Mouse (Mus musculus): Measurements from ENCODE around the gene Tnfaip2. TPM values are rescaled to one million over a fixed set of nuclear protein-coding genes. Genes with fewer than 3 reads are reported as not detected.

The Tnfaip2 gene
- polyA plus RNA-seq, 1 experiment from 2014 or later: 18.8 TPM

- Histone ChIP-seq H3K27me3 (ENCODE audit: control insufficient read depth, insufficient read depth, low read length) (peaks cover 49% of the 10 kb centered on the region), H3K9me3 (ENCODE audit: control insufficient read depth, low read length) (no peaks in the 10 kb centered on the region), H3K4me1 (ENCODE audit: control insufficient read depth, insufficient read depth, low read length) (peaks cover 17% of the 10 kb centered on the region; the same call in 1 of the 2 replicates), H3K27ac (ENCODE audit: low read depth, low read length) (no peak overlapping the region), H3K4me3 (ENCODE audit: low read length) (no peak overlapping the region), H3K9ac (ENCODE audit: low read depth, low read length) (no peak overlapping the region), H3K4me2 (replicated peaks; ENCODE audit: low read depth, low read length) (no peak overlapping the region), H3K36me3 (ENCODE audit: control insufficient read depth, insufficient read depth, low read length) (no peaks in the 10 kb centered on the region)
- no peak for ATAC-seq (ENCODE audit: low FRiP score, low TSS enrichment)
- 88% methylated on average over 9 of the region's 9 CpGs for WGBS
Observed at GRCm38 (mm10) chr12:111440701-111441373, 1.4 kb upstream of the Tnfaip2 start.

GRCm38 (mm10) chr12:111441523-111441922 is 746 bp upstream of the Tnfaip2 start:
- Histone ChIP-seq H3K27me3 (ENCODE audit: control insufficient read depth, insufficient read depth, low read length) (peaks cover 56% of the 10 kb centered on the region), H3K4me3 (ENCODE audit: low read length) (no peak overlapping the region), H3K4me2 (replicated peaks; ENCODE audit: low read depth, low read length) (peak overlapping the region; percentile 88; the same call in 1 of the 2 replicates), H3K9ac (ENCODE audit: low read depth, low read length) (no peak overlapping the region), H3K36me3 (ENCODE audit: control insufficient read depth, insufficient read depth, low read length) (no peaks in the 10 kb centered on the region), H3K9me3 (ENCODE audit: control insufficient read depth, low read length) (no peaks in the 10 kb centered on the region), H3K27ac (ENCODE audit: low read depth, low read length) (no peak overlapping the region), H3K4me1 (ENCODE audit: control insufficient read depth, insufficient read depth, low read length) (peaks cover 22% of the 10 kb centered on the region; the same call in 1 of the 2 replicates)
- 66% methylated on average over 3 of the region's 3 CpGs for WGBS
- ATAC-seq (ENCODE audit: low FRiP score, low TSS enrichment): no peak

DNA sequence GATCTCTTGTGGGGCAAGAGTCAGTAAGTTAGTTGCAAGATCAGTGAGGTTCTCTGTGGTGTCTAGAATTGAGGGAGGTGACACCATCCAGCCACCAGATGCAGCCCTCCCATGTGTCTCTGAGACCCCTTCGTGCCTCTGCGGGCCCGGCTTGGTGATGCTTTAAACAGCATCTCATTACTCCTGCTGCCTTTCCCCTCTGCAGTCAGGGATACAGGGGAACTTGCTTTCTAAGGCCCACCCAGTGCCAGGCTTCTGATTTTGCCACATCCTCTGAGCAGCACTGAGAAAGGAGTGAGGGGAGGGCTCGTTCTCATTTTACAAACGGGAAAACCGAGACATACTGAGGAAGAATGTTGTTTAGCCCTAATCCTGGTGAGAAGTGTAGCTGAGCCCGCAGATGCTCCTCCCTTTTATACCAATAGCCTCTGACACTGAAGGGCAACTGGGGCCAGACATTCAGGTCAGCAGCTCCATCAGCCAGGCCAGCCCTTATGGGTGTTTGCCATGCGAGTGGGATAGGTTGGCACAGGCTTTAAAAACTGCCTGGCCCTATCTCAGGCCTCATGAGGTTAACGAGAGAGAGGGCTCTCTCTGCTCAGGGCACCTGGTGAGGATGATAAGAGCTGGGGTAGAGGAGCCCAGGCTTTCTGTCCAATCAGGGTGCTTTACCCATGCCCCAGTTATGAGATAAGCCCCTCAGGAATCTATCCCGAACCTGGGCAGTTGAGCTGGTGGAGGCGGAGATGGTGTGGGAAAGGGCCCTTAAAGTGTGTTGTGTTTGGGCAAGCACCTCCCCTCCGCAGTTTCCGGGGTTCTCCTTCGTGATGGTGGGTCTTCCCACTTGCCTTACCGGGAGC is 972 bp downstream of the Tnfaip2 start:
- peak overlapping the region; percentile 47; the same call in 1 of the 2 replicates for H3K9ac ChIP-seq (ENCODE audit: low read depth, low read length)
- ATAC-seq (ENCODE audit: low FRiP score, low TSS enrichment): no peak
- H3K36me3 ChIP-seq (ENCODE audit: control insufficient read depth, insufficient read depth, low read length): no peaks in the 10 kb centered on the region
- H3K4me1 ChIP-seq (ENCODE audit: control insufficient read depth, insufficient read depth, low read length): peaks cover 35% of the 10 kb centered on the region
- peaks cover 71% of the 10 kb centered on the region for H3K27me3 ChIP-seq (ENCODE audit: control insufficient read depth, insufficient read depth, low read length)
- 18% methylated on average over 15 of the region's 15 CpGs for whole genome bisulfite sequencing
- H3K4me2 ChIP-seq (replicated peaks; ENCODE audit: low read depth, low read length): peak overlapping the region; percentile 88
- H3K27ac ChIP-seq (ENCODE audit: low read depth, low read length): no peak overlapping the region
- H3K9me3 ChIP-seq (ENCODE audit: control insufficient read depth, low read length): no peaks in the 10 kb centered on the region
- peak overlapping the region; percentile 43 for H3K4me3 ChIP-seq (ENCODE audit: low read length)

DNA sequence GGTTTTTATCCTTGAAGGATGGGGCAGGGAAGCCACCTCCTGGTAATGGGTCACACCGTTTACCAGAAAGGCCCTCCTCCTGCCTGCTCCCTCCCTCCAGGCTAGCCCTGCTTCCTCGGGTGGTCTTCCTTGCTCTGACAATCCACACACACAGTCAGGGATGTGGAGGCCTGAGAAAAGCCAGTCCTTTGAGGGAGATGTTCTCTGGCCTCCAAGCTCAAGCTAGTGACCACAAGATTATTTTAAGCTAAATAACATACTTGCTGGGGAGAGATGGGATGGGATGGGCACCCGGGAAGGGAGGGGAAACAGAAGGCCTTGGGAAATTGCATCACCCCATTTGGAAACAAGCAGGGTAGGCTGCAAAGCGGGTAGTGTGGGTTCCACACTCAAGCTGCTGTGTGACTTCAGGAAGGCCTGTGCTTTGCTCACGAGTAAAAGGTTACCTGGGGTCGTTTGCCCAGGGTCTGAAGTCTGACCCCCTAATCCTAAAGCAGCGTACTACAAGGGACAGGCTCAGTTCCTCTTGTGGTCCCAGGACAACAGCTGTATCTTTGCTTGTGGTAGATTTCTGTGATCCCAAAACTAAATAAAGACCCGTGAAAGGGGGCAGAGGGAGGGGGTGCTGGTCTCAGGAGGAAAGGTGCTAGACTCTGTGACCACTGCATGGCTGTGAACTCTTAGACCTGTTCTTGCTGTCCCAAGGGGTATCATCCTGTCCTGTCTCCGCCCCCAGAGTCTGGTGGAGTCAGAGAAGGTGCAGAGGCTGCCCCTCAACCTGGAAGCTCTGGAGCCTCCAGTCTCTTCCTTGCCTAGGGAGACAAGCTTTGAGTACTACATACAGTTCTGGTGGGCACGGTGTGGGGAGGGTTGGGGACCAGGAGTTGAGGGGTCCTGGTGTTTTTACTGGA is 1.9 kb downstream of the Tnfaip2 start:
- peaks cover 44% of the 10 kb centered on the region for H3K4me1 ChIP-seq (ENCODE audit: control insufficient read depth, insufficient read depth, low read length)
- 41% methylated on average over 10 of the region's 10 CpGs for WGBS
- H3K27ac ChIP-seq (ENCODE audit: low read depth, low read length): no peak overlapping the region
- peak overlapping the region; percentile 88 for H3K4me2 ChIP-seq (replicated peaks; ENCODE audit: low read depth, low read length)
- no peaks in the 10 kb centered on the region for H3K9me3 ChIP-seq (ENCODE audit: control insufficient read depth, low read length)
- ATAC-seq (ENCODE audit: low FRiP score, low TSS enrichment): no peak
- peaks cover 74% of the 10 kb centered on the region for H3K27me3 ChIP-seq (ENCODE audit: control insufficient read depth, insufficient read depth, low read length)
- no peak overlapping the region for H3K9ac ChIP-seq (ENCODE audit: low read depth, low read length)
- peak overlapping the region; percentile 43; the same call in 1 of the 2 replicates for H3K4me3 ChIP-seq (ENCODE audit: low read length)
- H3K36me3 ChIP-seq (ENCODE audit: control insufficient read depth, insufficient read depth, low read length): no peaks in the 10 kb centered on the region

DNA sequence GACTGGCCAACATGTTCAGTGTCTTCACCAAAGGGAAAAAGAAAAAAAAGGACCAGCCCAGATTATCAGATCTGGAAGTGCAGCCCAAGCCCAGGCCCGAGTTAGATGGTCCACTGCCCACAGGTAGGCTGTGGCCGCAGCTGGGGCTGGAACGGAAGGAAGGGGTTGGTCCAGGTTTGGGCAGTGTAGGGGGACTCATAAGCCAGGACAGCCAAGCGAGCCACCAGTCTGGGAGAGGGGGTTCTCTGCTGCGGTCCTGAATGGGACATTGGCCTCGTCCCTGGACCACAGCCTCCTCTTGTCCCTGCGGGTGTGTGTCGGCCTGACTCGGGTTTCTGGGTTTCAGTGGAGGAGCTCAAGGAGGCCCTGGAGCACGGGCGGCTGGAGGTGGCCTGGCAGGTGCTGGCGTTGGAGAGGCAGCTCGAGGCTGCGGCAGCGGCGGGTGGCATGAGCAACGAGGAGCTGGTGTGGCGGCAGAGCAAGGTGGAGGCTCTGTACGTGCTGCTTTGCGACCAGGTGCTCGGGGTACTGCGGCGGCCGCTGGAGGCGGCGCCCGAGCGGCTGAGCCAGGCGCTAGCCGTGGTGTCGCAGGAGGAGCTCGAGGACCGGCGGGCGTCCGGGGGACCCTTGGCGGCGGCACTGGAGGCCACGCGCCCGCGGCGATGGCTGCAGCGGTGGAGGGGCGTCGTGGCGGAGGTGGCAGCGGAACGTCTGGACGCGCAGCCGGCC is 3.1 kb downstream of the Tnfaip2 start:
- H3K36me3 ChIP-seq (ENCODE audit: control insufficient read depth, insufficient read depth, low read length): no peaks in the 10 kb centered on the region
- H3K4me2 ChIP-seq (replicated peaks; ENCODE audit: low read depth, low read length): peak overlapping the region; percentile 53
- peak overlapping the region; percentile 31; the same call in 1 of the 2 replicates for H3K9ac ChIP-seq (ENCODE audit: low read depth, low read length)
- H3K4me3 ChIP-seq (ENCODE audit: low read length): peak overlapping the region; percentile 24
- peaks cover 55% of the 10 kb centered on the region for H3K4me1 ChIP-seq (ENCODE audit: control insufficient read depth, insufficient read depth, low read length)
- no peaks in the 10 kb centered on the region for H3K9me3 ChIP-seq (ENCODE audit: control insufficient read depth, low read length)
- no peak overlapping the region for H3K27ac ChIP-seq (ENCODE audit: low read depth, low read length)
- peaks cover 74% of the 10 kb centered on the region for H3K27me3 ChIP-seq (ENCODE audit: control insufficient read depth, insufficient read depth, low read length)
- WGBS: 4% methylated on average over 51 of the region's 52 CpGs
- ATAC-seq (ENCODE audit: low FRiP score, low TSS enrichment): no peak

DNA sequence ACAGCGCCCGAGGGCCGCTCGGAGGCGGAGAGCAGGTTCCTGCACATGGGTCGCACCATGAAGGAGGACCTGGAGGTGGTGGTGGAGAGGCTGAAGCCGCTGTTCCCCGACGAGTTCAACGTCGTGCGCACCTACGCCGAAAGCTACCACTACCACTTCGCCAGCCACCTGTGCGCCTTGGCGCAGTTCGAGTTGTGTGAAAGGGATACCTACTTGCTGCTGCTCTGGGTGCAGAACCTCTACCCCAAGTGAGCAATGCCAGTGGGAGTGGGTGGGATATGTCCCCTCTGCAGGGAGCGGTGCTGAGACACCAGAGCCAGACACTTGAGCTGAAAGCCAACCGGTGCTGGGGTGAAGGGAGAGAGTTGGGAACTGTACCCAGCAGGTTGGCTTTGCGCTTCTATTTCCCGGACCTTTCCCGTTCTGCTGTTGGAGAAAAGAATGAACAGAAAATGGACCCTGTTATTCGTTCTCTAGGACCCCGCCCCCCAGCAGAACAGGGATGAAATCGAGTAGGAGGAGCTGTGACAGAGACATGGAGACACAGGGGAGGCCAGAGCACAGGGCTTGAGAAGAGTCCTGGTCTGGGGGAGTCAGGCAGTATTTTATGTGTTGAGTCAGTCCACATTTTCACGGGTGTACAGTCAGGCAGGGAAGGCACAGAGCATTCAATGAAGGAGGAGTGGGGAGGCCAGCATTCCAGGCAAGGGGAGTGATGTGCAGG is 3.8 kb downstream of the Tnfaip2 start:
- Histone ChIP-seq H3K9ac (ENCODE audit: low read depth, low read length) (peak overlapping the region; percentile 31; the same call in 1 of the 2 replicates), H3K4me3 (ENCODE audit: low read length) (peak overlapping the region; percentile 24), H3K9me3 (ENCODE audit: control insufficient read depth, low read length) (no peaks in the 10 kb centered on the region), H3K27me3 (ENCODE audit: control insufficient read depth, insufficient read depth, low read length) (peaks cover 74% of the 10 kb centered on the region), H3K27ac (ENCODE audit: low read depth, low read length) (no peak overlapping the region), H3K4me1 (ENCODE audit: control insufficient read depth, insufficient read depth, low read length) (peaks cover 63% of the 10 kb centered on the region), H3K4me2 (replicated peaks; ENCODE audit: low read depth, low read length) (peak overlapping the region; percentile 53), H3K36me3 (ENCODE audit: control insufficient read depth, insufficient read depth, low read length) (no peaks in the 10 kb centered on the region)
- ATAC-seq (ENCODE audit: low FRiP score, low TSS enrichment): no peak
- 6% methylated on average over 27 of the region's 27 CpGs for WGBS

DNA sequence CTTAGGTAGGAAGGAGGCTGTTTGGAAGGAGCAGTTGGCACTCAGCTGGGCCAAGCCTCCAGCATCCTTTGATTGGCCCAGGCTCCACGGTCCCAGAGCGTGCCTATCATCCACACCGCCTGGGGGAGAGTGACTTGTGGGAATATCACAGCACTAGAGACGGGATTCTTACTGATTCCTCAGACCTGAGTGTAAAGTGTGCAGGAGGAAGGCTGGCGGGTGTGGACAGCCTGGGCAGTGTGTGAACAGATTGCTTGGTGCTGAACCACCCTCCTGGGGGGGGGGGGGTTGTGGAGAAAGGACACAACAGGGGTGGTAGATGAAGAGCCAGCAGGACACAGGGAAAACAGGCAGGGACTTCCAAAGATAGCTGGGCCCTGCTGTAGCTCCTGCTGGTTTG is 4.5 kb downstream of the Tnfaip2 start:
- Histone ChIP-seq H3K9ac (ENCODE audit: low read depth, low read length) (no peak overlapping the region), H3K9me3 (ENCODE audit: control insufficient read depth, low read length) (no peaks in the 10 kb centered on the region), H3K4me2 (replicated peaks; ENCODE audit: low read depth, low read length) (no peak overlapping the region), H3K4me3 (ENCODE audit: low read length) (0 out of 2 replicates have a peak overlapping the region, but pooled peaks have one; percentile 6), H3K27ac (ENCODE audit: low read depth, low read length) (no peak overlapping the region), H3K4me1 (ENCODE audit: control insufficient read depth, insufficient read depth, low read length) (peaks cover 64% of the 10 kb centered on the region), H3K27me3 (ENCODE audit: control insufficient read depth, insufficient read depth, low read length) (peaks cover 75% of the 10 kb centered on the region), H3K36me3 (ENCODE audit: control insufficient read depth, insufficient read depth, low read length) (0 out of 2 replicates have a peak, but pooled peaks cover 3% of the 10 kb centered on the region)
- no peak for ATAC-seq (ENCODE audit: low FRiP score, low TSS enrichment)
- WGBS: 28% methylated on average over 5 of the region's 5 CpGs
